Mouse (Mus musculus) heart, postnatal 0 days (tissue): ENCODE measurements around the gene Syngap1. TPM values are rescaled to one million over a fixed set of nuclear protein-coding genes. Genes with fewer than 3 reads are reported as not detected.

Experiments used
- ATAC-seq: fragments of 200-750 bp; cut with Nextera tagmentation; 2 replicates; pipeline ENCODE4 v1.8.0; 2017; ENCODE audit warnings: low read depth, moderate number of reproducible peaks, moderate library complexity; ENCODE audit not compliant: insufficient read depth
- DNase-seq: peaks from one replicate; pipeline ENCODE4 v3.0.0-alpha.2; 2016; ENCODE audit warnings: low spot score
- H3K27ac ChIP-seq: fragments of 300-500 bp; sonication (generic); 2 replicates; pipeline ENCODE4 v1.5.1; 2014; ENCODE audit warnings: low read depth, mild to moderate bottlenecking
- H3K27me3 ChIP-seq: fragments of 300-500 bp; sonication (generic); 2 replicates; pipeline ENCODE4 v1.6.1; 2014; ENCODE audit warnings: low read length, mixed read lengths; ENCODE audit not compliant: control insufficient read depth, insufficient read depth
- H3K36me3 ChIP-seq: fragments of 300-500 bp; sonication (generic); replicated peaks from 2 replicates; pipeline ENCODE4 v1.6.1; 2014; ENCODE audit warnings: low read length, mixed read lengths; ENCODE audit not compliant: control insufficient read depth, insufficient read depth
- H3K4me1 ChIP-seq: fragments of 300-500 bp; sonication (generic); 2 replicates; pipeline ENCODE4 v1.6.1; 2014; ENCODE audit warnings: antibody characterized with exemption; ENCODE audit not compliant: control insufficient read depth, insufficient read depth
- H3K4me2 ChIP-seq: fragments of 300-500 bp; sonication (generic); 2 replicates; pipeline ENCODE4 v1.6.1; 2014; ENCODE audit warnings: low read depth, mild to moderate bottlenecking, low read length, moderate library complexity
- H3K4me3 ChIP-seq: fragments of 300-500 bp; sonication (generic); 2 replicates; pipeline ENCODE4 v1.5.1; 2014; ENCODE audit warnings: low read depth, low read length
- H3K9ac ChIP-seq: fragments of 300-500 bp; sonication (generic); replicated peaks from 2 replicates; pipeline ENCODE4 v1.6.1; 2014; ENCODE audit warnings: low read depth, low read length, mixed read lengths
- H3K9me3 ChIP-seq: fragments of 300-500 bp; sonication (generic); replicated peaks from 2 replicates; pipeline ENCODE4 v1.6.1; 2016; ENCODE audit warnings: low read length; ENCODE audit not compliant: control insufficient read depth
- CTCF ChIP-seq: IDR thresholded peaks from 2 replicates; pipeline ENCODE4 v1.5.1; 2016; ENCODE audit warnings: antibody characterized with exemption, control low read depth, low read depth
- EP300 ChIP-seq: IDR thresholded peaks from 2 replicates; pipeline ENCODE4 v1.6.1; 2016; ENCODE audit warnings: antibody characterized with exemption, low read depth
- WGBS: fragments of 180-500 bp; shearing (Covaris S2); extraction: QIAGEN DNeasy Blood & Tissue Kit; methylation state at CpG from one replicate; pipeline ENCODE4 v1.1.7; 2014; 5-methylcytosine and 5-hydroxymethylcytosine counted together
- polyA plus RNA-seq: library from polyadenylated mRNA; unstranded; fragments of >200 nt; fragmentation: Nextera tagmentation; extraction: Ambion mirVana; gene quantifications from 2 replicates; pipeline ENCODE4 v1.2.1, GENCODE M21; 2015
- total RNA-seq: library from RNA; depleted of rRNA; stranded (reverse); fragments of >200 nt; gene quantifications from 2 replicates; pipeline ENCODE4 v1.2.3, GENCODE M21; 2014; ENCODE audit warnings: low replicate concordance

Gene Syngap1
- total and polyA plus RNA-seq, 2 experiments from 2014 or later, result 0.45 to 4.3 TPM

- no peaks in the 10 kb centered on the region for H3K36me3 ChIP-seq
- H3K9ac ChIP-seq, result no peak overlapping the region
- H3K4me1 ChIP-seq, result no peaks in the 10 kb centered on the region; the same call in 1 of the 2 replicates
- TF ChIP-seq EP300 (no peak), CTCF (peak; percentile 10; the same call in 1 of the 2 replicates)
- 75% methylated on average over 7 of the region's 7 CpGs for WGBS
- no peak overlapping the region for H3K4me2 ChIP-seq
- DNase-seq (no peak), ATAC-seq (no peak)
- no peak overlapping the region for H3K4me3 ChIP-seq
- H3K9me3 ChIP-seq, result no peaks in the 10 kb centered on the region
- no peaks in the 10 kb centered on the region for H3K27me3 ChIP-seq
- H3K27ac ChIP-seq, result no peak overlapping the region
These were observed 60.1 kb downstream of the Syngap1 start for GRCm38 (mm10) chr17:27001151-27001550.

DNA sequence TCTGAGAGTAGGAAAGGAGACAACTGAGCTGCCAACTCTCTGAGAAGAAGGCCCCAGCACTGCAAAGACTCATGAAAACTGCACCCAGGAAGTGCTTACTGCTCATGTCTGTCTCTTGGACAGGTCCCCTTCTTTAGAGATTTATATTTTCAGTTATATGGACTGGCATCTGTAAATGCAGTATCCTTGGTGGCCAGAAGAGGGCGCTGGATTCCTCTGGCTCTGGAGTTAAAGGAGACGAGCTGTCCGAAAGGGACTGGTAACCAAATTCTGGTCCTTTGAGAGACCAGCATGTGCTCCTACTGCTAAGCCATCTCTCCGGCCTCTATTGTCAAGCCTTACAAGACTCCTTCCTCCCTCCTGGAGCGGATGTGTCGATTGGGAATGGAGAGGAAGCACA lies 60.8 kb downstream of the Syngap1 start:
- no peak for TF ChIP-seq EP300
- peak; percentile 41 for TF ChIP-seq CTCF
- WGBS, result 48% methylated on average over 6 of the region's 6 CpGs
- no peak for ATAC-seq
- Histone ChIP-seq H3K9me3 (no peaks in the 10 kb centered on the region), H3K36me3 (no peaks in the 10 kb centered on the region), H3K9ac (no peak overlapping the region), H3K4me1 (no peaks in the 10 kb centered on the region), H3K4me2 (no peak overlapping the region), H3K27me3 (no peaks in the 10 kb centered on the region), H3K4me3 (no peak overlapping the region), H3K27ac (no peak overlapping the region)
- no peak for DNase-seq

DNA sequence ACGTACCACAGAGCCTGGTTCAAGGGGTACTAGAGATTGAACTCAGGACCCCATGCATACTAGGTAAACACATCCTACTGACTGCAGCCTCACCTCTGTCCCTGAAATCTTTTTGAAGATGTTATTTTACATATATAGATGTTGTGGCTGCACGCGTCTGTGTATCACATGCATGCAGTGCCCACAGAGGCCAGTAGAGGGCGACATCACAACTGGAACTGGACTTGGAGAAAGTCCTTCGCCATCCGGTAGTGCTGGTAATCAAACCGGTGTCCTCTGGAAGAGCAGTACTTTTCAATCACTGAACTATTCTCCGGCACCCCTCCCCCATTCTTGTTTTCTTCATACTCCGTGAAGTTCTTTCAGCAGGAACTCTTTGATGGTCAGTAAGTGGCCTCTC lies 63.4 kb downstream of the Syngap1 start:
- Histone ChIP-seq H3K4me2 (no peak overlapping the region), H3K36me3 (no peaks in the 10 kb centered on the region), H3K4me3 (no peak overlapping the region), H3K27me3 (no peaks in the 10 kb centered on the region), H3K9ac (no peak overlapping the region), H3K9me3 (no peaks in the 10 kb centered on the region), H3K27ac (no peak overlapping the region), H3K4me1 (no peaks in the 10 kb centered on the region)
- WGBS, result 32% methylated on average over 9 of the region's 9 CpGs
- no peak for DNase-seq
- no peak for ATAC-seq
- TF ChIP-seq EP300 (no peak), CTCF (peak; percentile 70)

- DNase-seq, result no peak
- Histone ChIP-seq H3K4me1 (no peaks in the 10 kb centered on the region), H3K36me3 (no peaks in the 10 kb centered on the region), H3K4me2 (no peak overlapping the region), H3K9me3 (no peaks in the 10 kb centered on the region), H3K9ac (no peak overlapping the region), H3K27ac (no peak overlapping the region), H3K27me3 (no peaks in the 10 kb centered on the region), H3K4me3 (no peak overlapping the region)
- TF ChIP-seq CTCF (no peak), EP300 (no peak)
- ATAC-seq, result no peak
- 33% methylated on average over 19 of the region's 19 CpGs for WGBS
These were observed 63.9 kb downstream of the Syngap1 start for GRCm38 (mm10) chr17:27004903-27005485.

GRCm38 (mm10) chr17:27005644-27006043 lies 64.6 kb downstream of the Syngap1 start:
- no peaks in the 10 kb centered on the region for H3K4me1 ChIP-seq
- no peak for TF ChIP-seq CTCF
- no peak for TF ChIP-seq EP300
- H3K9ac ChIP-seq, result no peak overlapping the region
- DNase-seq (no peak), ATAC-seq (no peak)
- no peak overlapping the region for H3K4me3 ChIP-seq
- 33% methylated on average over 11 of the region's 11 CpGs for whole genome bisulfite sequencing
- H3K9me3 ChIP-seq, result no peaks in the 10 kb centered on the region
- no peaks in the 10 kb centered on the region for H3K36me3 ChIP-seq
- H3K4me2 ChIP-seq, result no peak overlapping the region
- H3K27ac ChIP-seq, result no peak overlapping the region
- no peaks in the 10 kb centered on the region for H3K27me3 ChIP-seq

DNA sequence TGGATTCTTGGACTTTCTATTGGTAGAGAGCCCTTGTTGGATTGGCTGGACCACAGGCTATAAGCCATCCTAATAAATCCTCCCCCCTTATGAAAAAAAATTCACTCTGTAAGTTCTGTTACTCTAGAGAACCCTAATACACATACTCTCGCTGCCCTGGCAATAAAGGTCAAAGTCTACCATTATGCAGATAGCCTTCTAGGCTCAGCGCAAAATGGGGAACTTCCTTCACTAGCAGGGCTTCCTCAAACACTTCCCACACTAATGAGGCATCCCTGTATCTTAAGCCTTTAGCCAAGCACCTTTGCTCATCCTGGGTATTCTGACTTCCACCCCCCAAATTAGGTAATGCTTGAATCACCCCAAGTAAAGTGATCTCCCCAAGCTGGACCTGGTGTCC lies 67.2 kb downstream of the Syngap1 start:
- 87% methylated on average over 2 of the region's 2 CpGs for WGBS
- Histone ChIP-seq H3K27ac (no peak overlapping the region), H3K4me3 (no peak overlapping the region), H3K9ac (no peak overlapping the region), H3K36me3 (no peaks in the 10 kb centered on the region), H3K4me1 (no peaks in the 10 kb centered on the region), H3K9me3 (no peaks in the 10 kb centered on the region), H3K27me3 (no peaks in the 10 kb centered on the region), H3K4me2 (no peak overlapping the region)
- DNase-seq, result no peak
- TF ChIP-seq CTCF, result no peak
- TF ChIP-seq EP300, result no peak
- no peak for ATAC-seq
